Mouse (Mus musculus) E14TG2a.4 (cell line): ENCODE results near the gene Pla2g1b.
A peak's percentile ranks its signal among the peaks of the same experiment; 100 is the strongest.
"Not testable (repeated sequence)": the region's sequence is repeated elsewhere in the genome, so short reads cannot be mapped to it uniquely, and the experiment has no call there.

Experiments used
- H3K27me3 ChIP-seq: 2 replicates; pipeline ENCODE4 v1.6.1; 2014; ENCODE audit warnings: low read length, control low read depth; ENCODE audit not compliant: insufficient read depth
- H3K36me3 ChIP-seq: 2 replicates; pipeline ENCODE4 v1.6.1; 2014; ENCODE audit warnings: low read length, control low read depth; ENCODE audit not compliant: insufficient read depth
- H3K4me1 ChIP-seq: replicated peaks from 2 replicates; pipeline ENCODE4 v1.6.1; 2014; ENCODE audit warnings: low read depth, low read length, control low read depth
- H3K4me3 ChIP-seq: replicated peaks from 2 replicates; pipeline ENCODE4 v1.5.1; 2014; ENCODE audit warnings: mild to moderate bottlenecking, low read length
- H3K9me3 ChIP-seq: 2 replicates; pipeline ENCODE4 v1.6.1; 2014; ENCODE audit warnings: low read length, control low read depth
- CTCF ChIP-seq: conservative IDR thresholded peaks from 2 replicates; pipeline ENCODE4 v1.5.1; 2014; ENCODE audit warnings: low read length
- NANOG ChIP-seq: IDR thresholded peaks from 2 replicates; pipeline ENCODE4 v1.6.1; 2014; ENCODE audit warnings: borderline replicate concordance, low read length, mixed read lengths
- POU5F1 ChIP-seq: IDR thresholded peaks from 2 replicates; pipeline ENCODE4 v1.6.1; 2014; ENCODE audit warnings: low read length, borderline replicate concordance

Gene Pla2g1b

DNA sequence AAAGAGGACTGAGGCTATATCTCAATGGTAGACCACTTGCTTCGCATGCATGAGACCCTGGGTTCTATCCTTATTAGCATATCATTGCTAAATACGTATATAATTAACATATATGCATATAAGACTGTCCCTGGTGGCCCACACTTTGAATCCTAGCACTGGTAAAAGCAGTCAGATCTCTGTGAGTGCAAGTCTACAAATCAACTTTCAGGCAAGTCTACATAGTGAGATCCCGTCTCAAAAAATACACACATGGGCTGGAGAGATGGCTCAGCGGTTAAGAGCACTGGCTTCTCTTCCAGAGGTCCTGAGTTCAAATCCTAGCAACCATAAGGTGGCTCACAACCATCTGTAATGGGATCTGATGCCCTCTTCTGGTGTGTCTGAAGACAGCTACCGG is 25.0 kb downstream of the Pla2g1b start:
- no peaks in the 10 kb centered on the region for H3K9me3 ChIP-seq
- TF ChIP-seq CTCF (no peak), POU5F1 (no peak), NANOG (no peak)

DNA sequence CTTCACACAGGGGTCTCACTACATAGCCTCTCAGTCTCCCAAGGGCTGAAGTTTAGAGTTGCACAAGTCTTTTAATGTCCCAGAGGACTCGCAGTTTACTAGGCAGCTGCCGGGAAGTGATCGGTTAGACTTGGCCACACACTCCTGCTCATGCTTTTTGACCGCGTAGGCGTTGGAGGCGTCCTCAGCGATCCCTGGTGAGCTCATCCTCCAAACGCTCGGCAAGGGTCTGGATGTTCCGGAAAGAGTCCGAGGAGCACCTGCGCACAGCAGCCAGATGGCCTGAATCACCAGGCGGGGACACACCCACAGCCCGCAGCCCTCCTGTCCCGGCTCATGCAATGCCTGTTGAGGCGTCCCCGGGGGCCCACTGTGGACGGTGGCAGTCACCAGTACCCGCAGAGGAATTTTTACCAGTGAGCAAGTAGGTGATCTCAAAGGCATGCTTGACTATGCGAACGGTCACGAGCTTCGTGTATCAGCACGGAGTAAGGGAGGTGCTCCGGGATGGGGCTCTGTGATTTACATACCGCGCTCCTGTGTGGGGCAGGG is 25.8 kb downstream of the Pla2g1b start:
- peaks cover 64% of the 10 kb centered on the region for H3K4me1 ChIP-seq
- TF ChIP-seq POU5F1 (no peak), NANOG (no peak)
- no peaks in the 10 kb centered on the region for H3K9me3 ChIP-seq
- peak overlapping the region; percentile 75 for H3K4me3 ChIP-seq
- peaks cover 2% of the 10 kb centered on the region for H3K27me3 ChIP-seq
- no peaks in the 10 kb centered on the region for H3K36me3 ChIP-seq

More for the DNA sequence above, 25.0 kb downstream of the Pla2g1b start:
- Histone ChIP-seq H3K4me1 (peaks cover 62% of the 10 kb centered on the region), H3K27me3 (peaks cover 2% of the 10 kb centered on the region), H3K36me3 (no peaks in the 10 kb centered on the region), H3K4me3 (peak overlapping the region; percentile 75; the same call in 1 of the 2 replicates)

DNA sequence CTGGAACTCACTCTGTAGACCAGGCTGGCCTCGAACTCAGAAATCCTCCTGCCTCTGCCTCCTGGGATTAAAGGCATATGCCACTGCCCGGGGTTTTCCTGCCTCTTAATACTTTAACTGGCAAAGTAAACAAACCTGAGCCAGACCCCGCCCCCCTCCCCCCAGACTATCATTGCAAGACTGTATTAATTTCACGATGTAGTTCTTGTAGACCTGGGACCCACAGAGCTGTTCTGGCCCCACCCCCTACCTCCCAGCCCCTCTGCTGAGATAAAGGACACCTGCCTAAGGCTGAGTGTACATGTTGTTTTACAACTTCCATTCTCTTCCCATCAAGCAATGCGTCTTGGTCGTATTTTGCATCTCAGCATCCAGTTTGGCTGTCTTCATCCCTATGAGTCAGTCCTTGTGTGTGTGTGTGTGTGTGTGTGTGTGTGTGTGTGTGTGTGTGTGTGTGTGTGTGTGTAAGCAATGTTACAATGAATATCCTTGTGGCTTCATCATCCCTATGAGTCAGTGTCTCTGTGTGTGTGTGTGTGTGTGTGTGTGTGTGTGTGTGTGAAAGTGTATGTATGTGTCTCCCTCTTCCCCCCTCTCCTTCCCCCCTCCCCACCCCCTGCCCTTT is 26.8 kb downstream of the Pla2g1b start:
- no peaks in the 10 kb centered on the region for H3K9me3 ChIP-seq
- H3K4me1 ChIP-seq: peaks cover 65% of the 10 kb centered on the region
- TF ChIP-seq CTCF (no peak), POU5F1 (no peak), NANOG (no peak)
- H3K4me3 ChIP-seq: no peak overlapping the region
- peaks cover 2% of the 10 kb centered on the region for H3K27me3 ChIP-seq
- no peaks in the 10 kb centered on the region for H3K36me3 ChIP-seq

DNA sequence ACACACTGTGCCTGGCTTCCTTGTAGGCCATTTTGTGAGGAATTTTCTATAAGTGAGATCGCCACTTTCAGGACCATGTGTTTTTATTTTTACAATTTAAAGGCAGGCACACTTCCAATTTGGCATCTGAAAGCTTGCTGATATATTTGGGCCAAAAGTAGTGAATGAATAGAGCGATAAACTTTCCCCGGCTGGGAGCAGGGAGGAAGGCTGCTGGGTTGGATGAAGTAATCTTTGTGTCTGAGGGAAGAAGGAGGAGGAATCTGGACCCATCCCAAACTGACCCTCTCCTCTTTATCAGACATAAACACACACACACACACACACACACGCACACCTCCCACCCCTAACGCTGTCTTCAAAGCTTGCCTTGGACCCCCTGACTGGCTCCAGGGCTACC is 27.4 kb downstream of the Pla2g1b start:
- peaks cover 67% of the 10 kb centered on the region for H3K4me1 ChIP-seq
- peaks cover under 1% of the 10 kb centered on the region for H3K27me3 ChIP-seq
- no peaks in the 10 kb centered on the region for H3K36me3 ChIP-seq
- no peaks in the 10 kb centered on the region for H3K9me3 ChIP-seq
- H3K4me3 ChIP-seq: no peak overlapping the region
- TF ChIP-seq POU5F1 (no peak), CTCF (no peak), NANOG (no peak)

DNA sequence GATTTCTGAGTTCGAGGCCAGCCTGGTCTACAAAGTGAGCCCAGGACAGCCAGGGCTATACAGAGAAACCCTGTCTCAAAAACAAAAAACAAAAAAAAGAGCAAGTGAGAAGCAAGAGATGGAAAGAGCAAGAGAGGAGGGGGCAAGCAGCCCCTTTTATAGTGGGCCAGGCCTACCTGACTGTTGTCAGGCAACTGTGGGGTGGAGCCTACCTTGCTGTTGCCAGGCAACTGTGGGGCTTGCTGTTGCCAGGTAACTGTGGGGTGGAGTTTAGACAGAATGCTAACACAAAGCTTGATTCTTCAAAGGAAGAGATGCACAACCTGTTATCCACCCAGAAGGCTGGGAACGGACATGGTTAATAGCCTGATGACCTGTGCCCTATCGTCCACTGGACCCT is 29.6 kb downstream of the Pla2g1b start:
- H3K27me3 ChIP-seq, H3K36me3 ChIP-seq, H3K4me3 ChIP-seq, H3K9me3 ChIP-seq: not testable (repeated sequence)
- H3K4me1 ChIP-seq: peaks cover 73% of the 10 kb centered on the region

DNA sequence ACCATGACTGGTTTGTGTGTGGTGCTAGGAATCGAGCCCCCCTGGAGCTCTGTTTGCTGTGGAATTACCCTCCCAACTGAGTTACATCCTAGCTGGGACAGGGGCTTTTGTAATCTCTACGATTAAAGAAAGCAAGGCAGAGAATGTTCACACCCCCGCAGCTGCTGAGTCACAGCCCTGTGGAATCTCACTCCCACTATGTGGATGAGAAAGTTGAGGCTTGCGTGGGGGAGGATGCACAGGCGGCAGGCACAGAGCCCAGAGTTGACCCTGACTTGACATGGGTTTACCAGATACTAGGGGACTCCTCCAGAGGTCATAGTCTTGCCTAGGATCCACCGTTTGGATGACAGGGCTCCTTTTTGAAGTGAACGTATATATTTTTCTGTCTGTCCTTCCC is 31.0 kb downstream of the Pla2g1b start:
- H3K27me3 ChIP-seq: no peaks in the 10 kb centered on the region
- no peaks in the 10 kb centered on the region for H3K36me3 ChIP-seq
- TF ChIP-seq NANOG: no peak
- peaks cover 63% of the 10 kb centered on the region for H3K4me1 ChIP-seq
- H3K4me3 ChIP-seq: no peak overlapping the region
- H3K9me3 ChIP-seq: no peaks in the 10 kb centered on the region

DNA sequence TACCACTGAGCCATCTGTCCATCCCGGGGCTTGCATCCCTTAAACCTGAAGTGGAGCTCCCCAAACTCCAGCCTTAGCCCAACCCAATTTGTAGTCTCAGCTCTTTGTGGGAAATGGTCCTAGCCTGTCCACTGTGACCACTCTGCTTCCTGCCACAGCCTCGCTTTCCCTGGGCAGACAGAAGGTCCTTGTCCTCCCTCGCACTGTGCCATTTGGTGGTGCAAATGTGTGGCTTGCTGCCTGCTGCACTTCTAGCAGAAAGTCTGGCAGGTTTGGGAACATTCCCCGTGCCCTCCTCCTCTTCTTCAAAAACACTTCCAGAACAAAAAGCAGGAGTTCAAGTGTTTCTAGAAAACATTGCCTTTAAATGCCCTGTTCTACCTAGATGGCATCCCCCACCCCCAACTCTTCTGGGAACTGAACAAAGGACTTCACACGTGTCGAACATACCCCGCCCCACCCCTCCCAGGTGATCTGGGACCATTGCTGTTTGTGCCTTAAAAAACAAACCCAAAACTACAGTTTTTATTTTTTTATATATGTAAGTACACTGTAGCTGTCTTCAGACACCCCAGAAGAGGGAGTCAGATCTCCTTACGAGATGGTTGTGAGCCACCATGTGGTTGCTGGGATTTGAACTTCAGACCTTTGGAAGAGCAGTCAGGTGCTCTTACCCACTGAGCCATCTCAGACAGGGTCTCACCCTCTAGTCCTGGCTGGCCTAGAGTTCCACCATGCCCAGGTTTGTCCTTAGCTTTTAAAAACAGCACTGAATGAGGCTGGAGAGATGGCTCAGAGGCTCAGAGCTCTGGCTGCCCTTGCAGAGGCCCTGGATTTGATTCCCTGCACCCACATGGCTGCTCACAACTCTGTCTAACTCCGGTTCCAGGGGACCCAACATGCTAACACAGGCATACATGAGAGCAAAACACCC is 32.5 kb downstream of the Pla2g1b start:
- TF ChIP-seq CTCF (no peak), NANOG (no peak), POU5F1 (no peak)
- H3K4me3 ChIP-seq: peak overlapping the region; percentile 37; the same call in 1 of the 2 replicates
- H3K36me3 ChIP-seq: no peaks in the 10 kb centered on the region
- H3K4me1 ChIP-seq: peaks cover 60% of the 10 kb centered on the region
- no peaks in the 10 kb centered on the region for H3K9me3 ChIP-seq
- H3K27me3 ChIP-seq: no peaks in the 10 kb centered on the region

DNA sequence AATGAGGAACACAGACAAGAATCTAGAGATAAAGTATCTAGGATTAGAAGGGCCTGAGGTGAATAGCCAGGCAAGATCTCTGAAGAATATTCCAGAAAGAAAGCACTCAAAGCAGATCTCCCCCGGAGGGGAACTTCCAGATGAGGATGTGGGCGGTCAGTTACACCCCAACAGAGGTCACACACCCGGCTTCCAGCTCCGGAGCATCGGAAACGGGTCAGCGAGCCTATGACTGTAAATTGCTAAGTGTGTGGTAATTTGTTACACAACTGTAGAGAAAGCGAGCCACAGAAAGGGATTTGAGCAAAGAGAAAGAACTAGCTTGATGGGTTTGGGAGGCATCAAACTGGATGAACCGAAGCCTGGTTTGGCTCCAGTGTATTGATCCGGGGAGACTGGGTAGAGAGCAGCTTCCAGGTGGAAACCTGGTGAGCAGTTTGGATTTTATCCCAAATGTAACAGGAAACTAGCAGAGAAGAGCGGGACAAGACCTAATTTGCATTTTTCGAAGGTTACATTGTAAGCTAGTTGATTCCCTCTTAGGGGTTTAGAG is 34.4 kb downstream of the Pla2g1b start:
- H3K36me3 ChIP-seq: no peaks in the 10 kb centered on the region
- peaks cover 50% of the 10 kb centered on the region for H3K4me1 ChIP-seq
- no peaks in the 10 kb centered on the region; the same call in 1 of the 2 replicates for H3K27me3 ChIP-seq
- H3K4me3 ChIP-seq: 0 out of 2 replicates have a peak overlapping the region, but pooled peaks have one; percentile 7
- TF ChIP-seq POU5F1 (no peak), CTCF (no peak), NANOG (no peak)
- no peaks in the 10 kb centered on the region for H3K9me3 ChIP-seq
